Mouse (Mus musculus) midbrain, embryonic 13.5 days (tissue): ENCODE data around the gene Atp6v0d1. TPM values are rescaled to one million over a fixed set of nuclear protein-coding genes. Genes with fewer than 3 reads are reported as not detected.
"Not testable (repeated sequence)": the region's sequence is repeated elsewhere in the genome, so short reads cannot be mapped to it uniquely, and the experiment has no call there.

Experiments used
- ATAC-seq: fragments of 200-750 bp; cut with Nextera tagmentation; 2 replicates; pipeline ENCODE4 v1.8.0; 2017; ENCODE audit warnings: mild to moderate bottlenecking, moderate TSS enrichment, moderate library complexity
- H3K27ac ChIP-seq: fragments of 300-500 bp; sonication (generic); 2 replicates; pipeline ENCODE4 v1.5.1; 2015; ENCODE audit warnings: inconsistent platforms, mild to moderate bottlenecking, moderate library complexity
- H3K27me3 ChIP-seq: fragments of 300-500 bp; sonication (generic); 2 replicates; pipeline ENCODE4 v1.6.1; 2015; ENCODE audit warnings: mild to moderate bottlenecking, inconsistent platforms
- H3K36me3 ChIP-seq: fragments of 300-500 bp; sonication (generic); 2 replicates; pipeline ENCODE4 v1.6.1; 2015; ENCODE audit warnings: mild to moderate bottlenecking, inconsistent platforms
- H3K4me1 ChIP-seq: fragments of 300-500 bp; sonication (generic); replicated peaks from 2 replicates; pipeline ENCODE4 v1.6.1; 2015; ENCODE audit warnings: inconsistent platforms
- H3K4me2 ChIP-seq: fragments of 300-500 bp; sonication (generic); replicated peaks from 2 replicates; pipeline ENCODE4 v1.6.1; 2015; ENCODE audit warnings: moderate library complexity, mild to moderate bottlenecking, inconsistent platforms
- H3K4me3 ChIP-seq: fragments of 300-500 bp; sonication (generic); replicated peaks from 2 replicates; pipeline ENCODE4 v1.5.1; 2015; ENCODE audit warnings: mild to moderate bottlenecking, inconsistent platforms
- H3K9ac ChIP-seq: fragments of 300-500 bp; sonication (generic); replicated peaks from 2 replicates; pipeline ENCODE4 v1.6.1; 2015; ENCODE audit warnings: mild to moderate bottlenecking, inconsistent platforms
- H3K9me3 ChIP-seq: fragments of 300-500 bp; sonication (generic); 2 replicates; pipeline ENCODE4 v1.6.1; 2016; ENCODE audit warnings: mild to moderate bottlenecking, inconsistent platforms
- WGBS: fragments of 180-500 bp; shearing (Covaris S2); methylation state at CpG from one replicate; pipeline ENCODE4 v1.1.7; 2015; 5-methylcytosine and 5-hydroxymethylcytosine counted together
- polyA plus RNA-seq: library from polyadenylated mRNA; unstranded; fragments of >200 nt; fragmentation: Nextera tagmentation; extraction: Ambion mirVana; gene quantifications from 2 replicates; pipeline ENCODE4 v1.2.1, GENCODE M21; 2015

Gene Atp6v0d1
- polyA plus RNA-seq, 1 experiment from 2014 or later, result 177 TPM

DNA sequence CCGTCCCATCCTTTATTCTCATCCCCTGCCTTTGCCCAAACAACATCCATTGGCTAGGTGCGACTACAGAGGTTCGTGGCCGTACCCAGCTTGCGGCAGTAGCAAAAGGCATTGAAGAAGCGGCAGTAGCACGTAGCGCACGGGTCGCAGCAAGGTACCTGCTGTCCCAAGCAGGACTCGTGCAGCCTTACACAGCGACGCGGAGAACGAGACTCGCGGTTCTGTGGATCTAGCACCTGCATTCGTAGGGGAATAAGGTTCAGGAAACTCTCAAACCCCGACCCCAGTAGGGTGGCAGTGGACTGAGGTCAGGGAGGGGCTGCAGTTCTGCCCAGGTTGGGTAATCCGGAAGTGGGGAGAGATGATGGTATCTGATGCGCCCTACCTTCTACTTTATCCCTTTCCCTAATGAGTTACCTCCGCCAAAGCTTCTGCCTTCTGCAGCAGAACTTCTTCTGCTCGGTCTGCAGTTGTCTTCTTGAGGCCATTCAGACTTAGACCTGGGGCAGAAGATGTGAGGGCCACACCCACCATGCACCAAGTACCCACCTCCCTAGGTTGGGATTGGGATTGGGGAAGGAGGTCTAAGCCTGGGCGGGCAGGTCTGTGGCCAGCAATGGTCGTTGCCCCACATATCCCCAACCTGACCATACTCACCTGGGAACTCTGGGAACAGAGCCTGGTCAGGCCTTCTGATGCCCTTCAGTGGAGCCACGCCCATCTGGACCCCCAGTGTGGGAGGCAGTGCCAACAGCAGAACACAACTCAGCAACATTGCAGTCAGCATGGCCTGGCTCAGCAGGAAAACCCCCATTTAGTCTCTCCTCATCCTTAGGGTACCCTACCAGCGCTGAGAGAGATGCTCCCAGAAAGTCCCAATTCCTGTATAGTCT is 1.1 kb upstream of the Atp6v0d1 start:
- peak overlapping the region; percentile 83 for H3K4me3 ChIP-seq
- 24% methylated on average over 27 of the region's 27 CpGs for WGBS
- peak overlapping the region; percentile 67 for H3K9ac ChIP-seq
- H3K27ac ChIP-seq, result peak overlapping the region; percentile 30; the same call in 1 of the 2 replicates
- no peaks in the 10 kb centered on the region for H3K27me3 ChIP-seq
- no peaks in the 10 kb centered on the region for H3K9me3 ChIP-seq
- H3K36me3 ChIP-seq, result 0 out of 2 replicates have a peak, but pooled peaks cover 2% of the 10 kb centered on the region
- H3K4me2 ChIP-seq, result peak overlapping the region; percentile 67
- peak; percentile 15 for ATAC-seq
- H3K4me1 ChIP-seq, result peaks cover 39% of the 10 kb centered on the region

DNA sequence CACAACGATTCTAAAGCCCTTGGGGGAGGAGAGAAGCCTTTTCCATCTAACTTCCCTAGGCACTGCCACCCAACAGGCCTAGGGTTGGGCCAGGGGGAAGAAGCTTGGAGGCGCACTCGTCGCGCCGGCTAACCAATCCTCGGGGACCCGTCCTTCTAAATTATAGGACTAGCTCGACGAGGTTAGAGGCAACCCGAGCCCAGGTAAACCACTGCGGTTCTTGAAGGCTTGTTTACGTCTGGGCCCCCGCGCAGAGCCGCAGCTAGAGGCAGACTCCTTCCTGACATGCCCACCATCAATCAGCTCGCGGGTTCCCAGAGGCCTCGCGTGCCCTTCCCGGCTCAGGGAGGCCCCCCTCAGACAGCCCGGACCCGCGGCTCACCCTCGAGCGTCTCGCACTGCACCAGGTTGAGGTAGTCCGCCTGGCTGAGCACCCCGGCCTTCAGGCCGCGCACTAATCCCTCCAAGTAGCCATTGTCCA is 406 bp downstream of the Atp6v0d1 start:
- Histone ChIP-seq H3K9me3 (no peaks in the 10 kb centered on the region), H3K27ac (peak overlapping the region; percentile 88), H3K36me3 (0 out of 2 replicates have a peak, but pooled peaks cover 4% of the 10 kb centered on the region), H3K27me3 (no peaks in the 10 kb centered on the region), H3K4me3 (peak overlapping the region; percentile 83), H3K4me2 (peak overlapping the region; percentile 85), H3K4me1 (peaks cover 39% of the 10 kb centered on the region), H3K9ac (peak overlapping the region; percentile 86)
- ATAC-seq, result peak; percentile 90
- under 1% methylated on average over 31 of the region's 31 CpGs for WGBS

DNA sequence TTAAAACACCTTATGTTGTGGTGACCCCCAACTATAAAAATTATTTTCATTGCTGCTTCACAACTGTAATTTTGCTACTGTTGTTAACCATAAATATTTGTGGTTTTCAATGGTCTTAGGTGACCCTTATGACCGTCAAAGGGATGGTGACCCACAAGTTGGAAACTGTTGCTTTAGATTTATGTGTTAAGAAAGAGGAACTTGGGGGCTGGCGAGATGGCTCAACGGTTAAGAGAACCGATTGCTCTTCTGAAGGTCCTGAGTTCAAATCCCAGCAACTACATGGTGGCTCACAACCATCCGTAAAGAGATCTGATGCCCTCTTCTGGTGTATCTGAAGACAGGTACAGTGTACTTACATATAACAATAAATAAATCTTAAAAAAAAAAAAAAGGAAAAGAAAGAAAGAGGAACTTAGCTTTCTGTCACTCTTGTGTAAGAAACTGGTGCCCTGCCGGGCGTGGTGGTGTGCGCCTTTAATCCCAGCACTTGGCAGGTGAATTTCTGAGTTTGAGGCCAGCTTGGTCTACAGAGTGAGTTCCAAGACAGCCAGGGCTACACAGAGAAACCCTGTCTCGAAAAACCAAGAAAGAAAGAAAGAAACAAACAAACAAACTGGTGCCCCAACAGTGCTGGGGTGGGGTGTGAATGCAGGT is 1.1 kb downstream of the Atp6v0d1 start:
- H3K36me3 ChIP-seq, H3K27me3 ChIP-seq, ATAC-seq, H3K9me3 ChIP-seq: not testable (repeated sequence)
- 88% methylated on average over 9 of the region's 9 CpGs for WGBS
- peaks cover 39% of the 10 kb centered on the region for H3K4me1 ChIP-seq
- peak overlapping the region; percentile 88; the same call in 1 of the 2 replicates for H3K27ac ChIP-seq
- peak overlapping the region; percentile 86 for H3K9ac ChIP-seq
- peak overlapping the region; percentile 85 for H3K4me2 ChIP-seq
- H3K4me3 ChIP-seq, result peak overlapping the region; percentile 83

DNA sequence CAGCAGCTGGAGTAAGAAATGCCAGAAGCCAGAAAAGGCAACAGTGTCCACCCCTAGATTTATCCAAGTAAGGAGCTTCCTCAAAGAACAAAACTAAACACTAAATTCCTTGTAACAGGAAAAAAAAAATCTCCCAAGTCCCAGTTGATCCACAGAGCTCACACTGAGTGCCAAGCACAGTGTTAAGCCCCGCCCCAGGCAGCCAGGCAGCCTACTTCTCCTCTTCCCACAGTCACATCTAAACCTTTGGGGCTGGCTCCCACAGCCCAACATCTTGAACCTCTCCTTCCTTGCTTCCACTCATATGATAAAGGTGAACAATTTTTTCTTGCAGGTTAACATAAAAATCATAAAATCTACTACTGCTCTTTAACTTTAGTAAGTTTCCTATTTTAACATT is 2.0 kb downstream of the Atp6v0d1 start:
- H3K9me3 ChIP-seq, result no peaks in the 10 kb centered on the region
- no peak overlapping the region for H3K4me3 ChIP-seq
- H3K9ac ChIP-seq, result no peak overlapping the region; the same call in 1 of the 2 replicates
- ATAC-seq, result no peak
- peaks cover 39% of the 10 kb centered on the region for H3K4me1 ChIP-seq
- WGBS, result 89% methylated on average over 1 of the region's 1 CpGs
- H3K36me3 ChIP-seq, result peaks cover 8% of the 10 kb centered on the region; the same call in 1 of the 2 replicates
- no peak overlapping the region for H3K4me2 ChIP-seq
- H3K27me3 ChIP-seq, result no peaks in the 10 kb centered on the region
- no peak overlapping the region for H3K27ac ChIP-seq

DNA sequence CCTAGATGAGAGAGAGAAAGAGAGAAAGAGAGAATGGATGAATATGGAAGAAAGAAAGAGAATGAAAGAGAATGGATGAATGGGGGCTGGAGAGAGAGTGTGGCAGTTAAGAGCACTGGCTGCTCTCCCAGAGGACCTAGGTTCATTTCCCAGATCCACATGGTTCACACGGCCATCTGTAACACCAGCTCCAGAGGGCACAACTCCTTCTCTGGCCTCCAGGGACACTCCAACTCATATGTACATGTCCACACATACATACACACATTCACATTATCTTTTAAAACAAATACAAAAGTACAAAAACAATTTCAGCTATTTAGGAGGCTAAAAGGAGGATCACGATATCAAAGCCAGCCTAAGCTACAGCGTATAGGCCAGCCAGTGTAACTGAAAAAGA is 3.0 kb downstream of the Atp6v0d1 start:
- Histone ChIP-seq H3K4me2 (no peak overlapping the region), H3K9me3 (no peaks in the 10 kb centered on the region), H3K4me1 (peaks cover 39% of the 10 kb centered on the region), H3K36me3 (peaks cover 15% of the 10 kb centered on the region), H3K4me3 (no peak overlapping the region), H3K27me3 (no peaks in the 10 kb centered on the region), H3K27ac (no peak overlapping the region), H3K9ac (no peak overlapping the region)
- WGBS, result 86% methylated on average over 3 of the region's 3 CpGs
- ATAC-seq, result no peak

DNA sequence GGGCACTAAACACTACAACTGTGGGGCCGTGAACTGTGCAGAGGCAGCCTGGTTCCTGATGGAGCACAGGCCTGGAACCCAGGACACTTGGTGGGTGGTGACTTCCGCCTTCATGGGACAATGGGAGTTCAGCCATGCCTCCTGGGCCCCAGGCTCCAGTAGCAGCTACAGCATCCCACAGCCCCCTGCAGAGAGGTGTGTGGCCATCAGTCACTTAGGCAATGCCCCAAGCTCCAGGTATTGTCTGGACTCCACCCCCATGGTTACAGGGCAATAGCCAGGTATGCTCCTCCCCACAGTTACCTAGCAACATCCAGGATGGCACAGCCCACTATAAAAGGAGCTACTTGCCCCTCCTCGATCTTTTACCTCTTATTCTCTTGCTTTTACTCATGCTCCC is 10.6 kb downstream of the Atp6v0d1 start:
- 66% methylated on average over 3 of the region's 3 CpGs for WGBS
- no peak overlapping the region for H3K4me2 ChIP-seq
- no peak overlapping the region for H3K9ac ChIP-seq
- no peak overlapping the region for H3K4me3 ChIP-seq
- no peak overlapping the region for H3K27ac ChIP-seq
- no peaks in the 10 kb centered on the region for H3K9me3 ChIP-seq
- ATAC-seq, result no peak
- H3K4me1 ChIP-seq, result no peaks in the 10 kb centered on the region
- peaks cover 16% of the 10 kb centered on the region for H3K36me3 ChIP-seq
- H3K27me3 ChIP-seq, result no peaks in the 10 kb centered on the region

DNA sequence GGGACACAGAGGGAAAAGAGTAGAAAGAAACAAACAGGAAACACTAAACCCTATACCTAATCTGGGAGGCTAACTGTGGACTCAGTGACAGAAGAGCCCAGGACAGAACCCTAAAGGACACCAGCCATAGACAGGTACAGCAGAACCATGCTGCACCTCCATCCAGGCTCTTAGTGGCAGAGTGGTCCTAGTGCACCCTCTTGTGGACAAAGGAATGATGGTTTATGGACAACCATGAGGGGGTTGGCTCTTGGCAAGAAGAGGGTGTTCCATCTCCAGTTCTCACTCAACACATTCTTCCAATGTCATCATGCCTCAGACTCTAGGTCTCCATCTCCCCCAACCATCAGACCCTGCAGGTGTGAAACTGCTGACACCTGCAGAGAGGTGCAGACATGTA is 11.8 kb downstream of the Atp6v0d1 start:
- peak; percentile 43; the same call in 1 of the 2 replicates for ATAC-seq

DNA sequence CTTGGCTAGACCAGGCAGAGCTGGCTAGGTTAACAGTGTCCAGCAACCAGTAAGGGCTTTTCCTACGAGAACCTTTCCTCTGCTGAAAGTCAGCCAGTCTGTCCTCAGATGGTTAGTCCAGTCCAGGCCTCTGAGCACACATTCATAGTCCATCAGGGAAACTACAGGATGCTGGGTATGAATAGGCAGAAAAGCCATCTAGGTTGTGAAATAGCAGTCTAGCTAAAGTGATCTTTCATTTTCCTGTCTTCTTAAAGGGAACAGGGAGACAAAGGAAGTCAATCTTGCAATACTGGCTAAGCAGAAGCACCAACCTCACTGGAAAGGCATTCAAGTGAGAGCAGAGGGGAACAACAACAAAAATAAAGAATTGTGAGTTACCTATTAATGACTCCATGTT is 13.0 kb downstream of the Atp6v0d1 start:
- Histone ChIP-seq H3K27me3 (no peaks in the 10 kb centered on the region), H3K9me3 (no peaks in the 10 kb centered on the region), H3K4me3 (no peak overlapping the region), H3K9ac (no peak overlapping the region), H3K27ac (no peak overlapping the region), H3K4me1 (no peaks in the 10 kb centered on the region), H3K4me2 (no peak overlapping the region), H3K36me3 (peaks cover 11% of the 10 kb centered on the region; the same call in 1 of the 2 replicates)
- ATAC-seq, result no peak
- 91% methylated on average over 1 of the region's 1 CpGs for WGBS

More for the DNA sequence above, 11.8 kb downstream of the Atp6v0d1 start:
- H3K4me3 ChIP-seq, result no peak overlapping the region
- peaks cover 17% of the 10 kb centered on the region; the same call in 1 of the 2 replicates for H3K36me3 ChIP-seq
- no peak overlapping the region for H3K4me2 ChIP-seq
- H3K27ac ChIP-seq, result no peak overlapping the region
- H3K4me1 ChIP-seq, result no peaks in the 10 kb centered on the region
- H3K27me3 ChIP-seq, result no peaks in the 10 kb centered on the region
- no peaks in the 10 kb centered on the region for H3K9me3 ChIP-seq
- no peak overlapping the region for H3K9ac ChIP-seq

DNA sequence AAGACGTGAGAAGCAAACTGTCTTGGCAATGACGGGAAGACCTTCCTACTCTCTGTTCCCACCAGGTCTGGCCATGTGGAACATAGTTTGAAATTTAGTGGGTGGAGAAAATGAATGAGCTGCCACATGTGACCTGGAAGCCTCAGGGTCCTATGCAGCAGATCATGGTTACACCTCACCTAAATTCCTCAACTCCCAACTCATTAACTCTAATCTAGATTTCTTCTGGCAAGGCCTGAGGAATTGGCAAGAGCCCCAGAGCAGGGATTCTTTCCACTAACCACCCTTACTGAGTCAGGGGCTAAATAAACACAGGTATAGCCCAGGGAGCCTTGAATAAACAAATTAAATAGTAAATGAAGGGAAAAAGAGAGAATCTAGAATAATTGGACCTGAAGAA is 13.8 kb downstream of the Atp6v0d1 start:
- H3K4me1 ChIP-seq, result no peaks in the 10 kb centered on the region
- no peak overlapping the region for H3K9ac ChIP-seq
- H3K4me3 ChIP-seq, result no peak overlapping the region
- no peak for ATAC-seq
- 95% methylated on average over 2 of the region's 2 CpGs for WGBS
- no peaks in the 10 kb centered on the region for H3K9me3 ChIP-seq
- H3K27me3 ChIP-seq, result no peaks in the 10 kb centered on the region
- no peak overlapping the region for H3K4me2 ChIP-seq
- no peak overlapping the region for H3K27ac ChIP-seq
- peaks cover 11% of the 10 kb centered on the region; the same call in 1 of the 2 replicates for H3K36me3 ChIP-seq

DNA sequence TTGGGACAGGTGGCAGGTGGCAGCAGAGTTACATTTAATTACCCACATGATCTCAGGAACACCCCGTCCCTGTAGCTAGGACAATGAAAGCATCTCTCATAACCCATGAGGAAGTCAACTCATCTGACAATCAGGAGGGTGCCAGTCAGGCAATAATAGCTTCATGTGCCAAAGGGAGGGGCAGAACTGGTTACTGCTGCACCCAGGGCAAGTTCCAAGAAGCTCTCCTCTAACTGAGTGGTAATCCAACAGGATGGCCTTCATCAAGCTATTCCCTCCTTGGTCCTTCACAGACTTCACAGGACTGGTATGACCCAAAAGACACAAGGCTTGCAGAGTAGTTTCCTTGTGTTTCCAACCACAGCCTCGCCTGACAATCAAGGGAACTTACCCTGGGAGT is 15.8 kb downstream of the Atp6v0d1 start:
- Histone ChIP-seq H3K4me2 (no peak overlapping the region), H3K27ac (no peak overlapping the region), H3K4me1 (peaks cover 3% of the 10 kb centered on the region; the same call in 1 of the 2 replicates), H3K9me3 (no peaks in the 10 kb centered on the region), H3K36me3 (peaks cover 11% of the 10 kb centered on the region; the same call in 1 of the 2 replicates), H3K27me3 (no peaks in the 10 kb centered on the region), H3K9ac (no peak overlapping the region), H3K4me3 (no peak overlapping the region)
- no peak for ATAC-seq
- 77% methylated on average over 2 of the region's 2 CpGs for WGBS

DNA sequence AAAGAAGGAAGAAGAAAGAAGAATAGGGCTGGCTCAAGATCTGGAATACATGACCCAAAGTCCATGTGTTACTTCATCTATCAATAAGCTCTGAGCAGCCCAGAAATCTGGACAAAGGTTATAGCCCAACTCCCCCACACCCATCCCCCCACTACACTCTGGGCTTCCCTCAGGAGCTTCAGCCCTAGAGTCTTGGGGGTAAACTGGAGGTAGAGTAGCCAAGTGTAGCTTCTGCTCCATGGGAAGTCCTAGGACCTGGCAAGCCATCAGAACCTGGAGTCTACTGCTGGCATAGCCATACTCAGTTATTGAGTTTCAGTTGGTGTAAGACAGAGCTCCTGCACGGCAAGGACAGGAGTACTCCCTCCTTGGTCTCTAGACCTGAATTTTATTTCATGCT is 16.3 kb downstream of the Atp6v0d1 start:
- Histone ChIP-seq H3K27ac (no peak overlapping the region), H3K4me3 (no peak overlapping the region), H3K9ac (no peak overlapping the region), H3K27me3 (no peaks in the 10 kb centered on the region), H3K4me2 (no peak overlapping the region), H3K9me3 (no peaks in the 10 kb centered on the region), H3K4me1 (peaks cover 9% of the 10 kb centered on the region; the same call in 1 of the 2 replicates), H3K36me3 (peaks cover 11% of the 10 kb centered on the region; the same call in 1 of the 2 replicates)
- WGBS, result 92% methylated on average over 1 of the region's 1 CpGs
- ATAC-seq, result no peak
